Mouse (Mus musculus) liver, embryonic 12.5 days (tissue): ENCODE data around the gene Creb3. TPM values are rescaled to one million over a fixed set of nuclear protein-coding genes. Genes with fewer than 3 reads are reported as not detected.

Source experiments
- ATAC-seq: fragments of 200-750 bp; cut with Nextera tagmentation; 2 replicates; pipeline ENCODE4 v1.8.0; 2017; ENCODE audit warnings: moderate number of reproducible peaks, mild to moderate bottlenecking, moderate library complexity
- H3K27ac ChIP-seq: fragments of 300-500 bp; sonication (generic); 2 replicates; pipeline ENCODE4 v1.5.1; 2016; ENCODE audit warnings: mild to moderate bottlenecking
- H3K27me3 ChIP-seq: fragments of 300-500 bp; sonication (generic); replicated peaks from 2 replicates; pipeline ENCODE4 v1.6.1; 2016; ENCODE audit warnings: mild to moderate bottlenecking, moderate library complexity
- H3K36me3 ChIP-seq: fragments of 300-500 bp; sonication (generic); 2 replicates; pipeline ENCODE4 v1.6.1; 2016; ENCODE audit warnings: mild to moderate bottlenecking, moderate library complexity
- H3K4me1 ChIP-seq: fragments of 300-500 bp; sonication (generic); 2 replicates; pipeline ENCODE4 v1.6.1; 2016
- H3K4me2 ChIP-seq: fragments of 300-500 bp; sonication (generic); 2 replicates; pipeline ENCODE4 v1.6.1; 2016; ENCODE audit warnings: mild to moderate bottlenecking, moderate library complexity
- H3K4me3 ChIP-seq: fragments of 300-500 bp; sonication (generic); 2 replicates; pipeline ENCODE4 v1.5.1; 2016; ENCODE audit warnings: mild to moderate bottlenecking, moderate library complexity
- H3K9ac ChIP-seq: fragments of 300-500 bp; sonication (generic); 2 replicates; pipeline ENCODE4 v1.6.1; 2016; ENCODE audit warnings: mild to moderate bottlenecking, moderate library complexity
- H3K9me3 ChIP-seq: fragments of 300-500 bp; sonication (generic); replicated peaks from 2 replicates; pipeline ENCODE4 v1.6.1; 2016; ENCODE audit warnings: mild to moderate bottlenecking, moderate library complexity
- WGBS: fragments of 180-500 bp; shearing (Covaris S2); methylation state at CpG from one replicate; pipeline ENCODE4 v1.1.7; 2016; ENCODE audit not compliant: insufficient replicate concordance; 5-methylcytosine and 5-hydroxymethylcytosine counted together
- polyA plus RNA-seq: library from polyadenylated mRNA; unstranded; fragments of >200 nt; fragmentation: Nextera tagmentation; extraction: Ambion mirVana; gene quantifications from 2 replicates; pipeline ENCODE4 v1.2.1, GENCODE M21; 2016

The Creb3 gene
- polyA plus RNA-seq, 1 experiment from 2014 or later: 17.9 TPM

DNA sequence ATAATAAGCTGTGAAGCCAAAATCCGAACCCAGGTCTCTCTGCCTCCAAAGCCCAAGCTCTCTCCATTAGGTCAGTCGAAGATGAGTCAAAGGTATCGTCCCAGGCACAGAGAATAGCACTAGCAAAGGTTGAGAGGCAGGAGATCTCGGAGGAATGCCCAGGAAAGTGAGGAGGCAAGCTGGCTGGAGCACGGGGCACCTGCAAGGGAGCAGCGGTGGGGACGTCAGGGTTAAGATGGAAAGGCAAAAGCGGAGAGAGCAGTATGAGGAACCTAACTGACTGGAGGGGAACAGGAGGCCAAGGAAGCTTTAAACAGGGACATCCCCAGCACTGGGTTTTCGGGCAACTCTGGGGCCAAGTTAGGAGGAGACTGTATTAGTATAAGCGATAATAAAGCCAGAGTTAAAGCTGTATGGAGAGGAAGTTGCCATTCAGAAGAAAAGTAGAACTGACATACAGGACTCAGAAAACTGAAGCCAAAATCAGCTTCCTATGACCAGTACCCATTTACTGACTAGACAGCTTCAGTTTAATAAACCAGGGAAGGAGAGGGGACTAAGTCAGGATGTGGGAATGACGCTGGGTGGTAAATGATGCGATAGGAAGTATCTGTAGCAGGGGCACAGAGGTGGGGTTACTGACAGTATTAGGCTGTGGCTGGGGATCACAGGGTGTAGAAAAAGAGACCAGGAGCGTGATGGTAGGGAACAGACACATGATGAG lies 2.5 kb upstream of the Creb3 start:
- Histone ChIP-seq H3K36me3 (peaks cover 43% of the 10 kb centered on the region), H3K9ac (peak overlapping the region; percentile 95), H3K4me2 (peak overlapping the region; percentile 96), H3K27ac (peak overlapping the region; percentile 100), H3K27me3 (no peaks in the 10 kb centered on the region), H3K9me3 (no peaks in the 10 kb centered on the region), H3K4me1 (peaks cover 67% of the 10 kb centered on the region), H3K4me3 (peak overlapping the region; percentile 89)
- ATAC-seq: no peak
- 25% methylated on average over 13 of the region's 13 CpGs for WGBS

DNA sequence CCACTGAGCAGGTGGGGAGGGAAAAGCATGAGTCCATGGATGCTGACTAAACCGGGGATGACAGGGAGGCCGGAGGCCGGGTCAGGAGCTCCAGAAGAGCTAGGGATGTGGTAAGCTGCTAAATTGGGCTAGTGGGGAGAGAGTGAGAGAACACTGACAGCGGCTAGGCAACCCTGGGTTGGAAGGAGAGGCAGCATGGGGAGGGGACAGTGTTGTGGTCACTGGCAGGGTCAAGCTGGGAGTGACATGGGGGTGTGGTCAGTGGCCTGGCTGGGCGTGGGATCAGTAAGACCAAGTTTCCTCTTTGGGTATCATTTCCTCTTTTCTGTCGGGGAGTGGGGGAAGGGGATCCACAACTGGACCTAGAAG lies 1.9 kb upstream of the Creb3 start:
- H3K4me2 ChIP-seq: peak overlapping the region; percentile 96
- H3K9me3 ChIP-seq: no peaks in the 10 kb centered on the region
- H3K4me3 ChIP-seq: peak overlapping the region; percentile 89
- peaks cover 43% of the 10 kb centered on the region for H3K36me3 ChIP-seq
- H3K27me3 ChIP-seq: no peaks in the 10 kb centered on the region
- 5% methylated on average over 6 of the region's 6 CpGs for WGBS
- peak overlapping the region; percentile 95 for H3K9ac ChIP-seq
- H3K27ac ChIP-seq: peak overlapping the region; percentile 100
- no peak for ATAC-seq
- peaks cover 67% of the 10 kb centered on the region for H3K4me1 ChIP-seq

DNA sequence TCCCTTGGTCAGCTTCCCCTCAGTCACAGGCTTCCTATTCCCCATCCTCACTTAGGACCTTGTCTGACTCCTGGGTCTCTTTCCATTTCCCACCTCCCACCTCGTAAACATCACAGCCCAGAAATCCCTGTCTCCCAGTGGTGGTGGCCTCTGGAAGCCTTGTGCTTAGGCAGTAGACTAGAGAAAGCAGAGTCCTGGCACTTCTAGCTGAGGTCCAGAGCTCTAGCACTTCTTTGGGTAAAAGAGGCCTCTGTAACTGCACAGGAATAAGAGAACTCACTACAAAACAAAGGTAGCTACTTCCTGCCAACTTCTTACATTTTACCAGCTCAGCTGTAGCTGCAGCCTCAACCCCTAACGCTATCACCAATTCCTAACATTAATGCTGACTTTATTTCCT lies 1.2 kb upstream of the Creb3 start:
- peaks cover 67% of the 10 kb centered on the region for H3K4me1 ChIP-seq
- 1% methylated on average over 2 of the region's 2 CpGs for WGBS
- H3K27ac ChIP-seq: peak overlapping the region; percentile 100
- ATAC-seq: no peak
- H3K36me3 ChIP-seq: peaks cover 43% of the 10 kb centered on the region
- peak overlapping the region; percentile 95 for H3K9ac ChIP-seq
- peak overlapping the region; percentile 96 for H3K4me2 ChIP-seq
- H3K4me3 ChIP-seq: peak overlapping the region; percentile 89
- no peaks in the 10 kb centered on the region for H3K27me3 ChIP-seq
- H3K9me3 ChIP-seq: no peaks in the 10 kb centered on the region

DNA sequence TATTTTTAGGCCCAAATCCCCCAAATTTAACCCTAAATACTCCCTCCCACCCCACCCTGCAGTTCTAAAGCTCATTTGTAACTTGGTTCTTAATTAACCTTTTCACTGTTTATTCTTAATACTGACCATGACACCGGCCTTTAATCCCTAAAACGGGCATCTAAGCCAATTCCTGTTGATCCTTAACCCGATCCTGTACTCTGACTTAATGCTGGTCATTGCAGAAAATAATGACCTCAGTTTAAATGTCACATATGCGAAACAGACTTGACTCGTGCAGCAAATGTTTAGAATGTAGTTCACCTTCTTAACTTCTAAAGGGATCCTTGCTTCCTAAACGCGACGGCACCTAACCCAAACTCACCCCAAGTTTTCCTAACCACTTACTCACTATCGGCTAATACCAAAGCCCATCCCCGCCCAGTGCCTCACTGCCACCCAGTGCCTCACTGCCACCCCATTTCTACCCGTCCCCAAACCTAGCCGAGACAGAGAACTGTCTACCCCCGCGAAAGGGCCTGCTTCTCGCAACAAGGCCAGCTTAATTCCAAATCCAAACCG lies 616 bp upstream of the Creb3 start:
- Histone ChIP-seq H3K36me3 (peaks cover 43% of the 10 kb centered on the region), H3K27ac (peak overlapping the region; percentile 100), H3K9me3 (no peaks in the 10 kb centered on the region), H3K4me3 (peak overlapping the region; percentile 89), H3K27me3 (no peaks in the 10 kb centered on the region), H3K4me2 (peak overlapping the region; percentile 96), H3K4me1 (peaks cover 64% of the 10 kb centered on the region), H3K9ac (peak overlapping the region; percentile 95)
- 2% methylated on average over 16 of the region's 16 CpGs for whole genome bisulfite sequencing
- peak; percentile 69 for ATAC-seq

DNA sequence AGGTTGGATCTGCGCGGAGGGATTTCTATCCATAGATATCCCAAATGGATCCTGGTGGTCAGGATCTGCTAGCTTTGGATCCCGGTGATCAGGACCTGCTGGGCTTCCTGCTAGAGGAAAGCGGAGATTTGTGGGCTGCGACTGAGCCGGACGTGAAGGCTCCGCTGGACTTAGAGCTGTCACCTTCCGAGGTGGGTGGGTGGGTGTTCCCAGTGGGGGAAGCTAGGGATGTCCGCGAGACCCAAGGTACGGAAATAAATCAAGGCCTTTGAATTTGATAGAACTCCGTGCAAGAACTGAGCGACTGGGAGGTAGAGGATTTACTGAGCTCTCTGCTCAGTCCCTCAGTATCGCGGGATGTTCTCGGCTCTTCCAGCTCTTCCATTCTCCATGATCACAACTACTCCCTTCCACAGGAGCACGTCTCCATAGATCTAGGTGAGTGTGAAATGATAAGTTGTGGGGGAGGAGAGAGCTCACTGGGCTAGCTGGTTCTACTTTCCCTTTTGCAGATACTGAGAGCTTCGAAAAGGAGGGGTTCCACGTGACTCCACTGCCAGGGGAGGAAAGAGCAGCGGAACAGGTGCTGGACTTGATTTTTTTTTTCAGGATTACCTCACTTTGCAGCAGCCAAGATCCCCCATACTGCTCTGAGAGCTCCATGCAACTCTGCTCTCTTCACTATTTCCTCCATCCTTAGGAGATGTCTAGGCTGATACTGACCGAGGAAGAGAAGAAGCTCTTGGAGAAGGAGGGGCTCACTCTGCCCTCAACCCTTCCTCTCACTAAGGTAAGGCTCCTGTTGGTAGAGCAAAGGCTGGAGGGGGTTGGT lies 853 bp downstream of the Creb3 start:
- peaks cover 50% of the 10 kb centered on the region for H3K4me1 ChIP-seq
- no peak; the same call in 1 of the 2 replicates for ATAC-seq

DNA sequence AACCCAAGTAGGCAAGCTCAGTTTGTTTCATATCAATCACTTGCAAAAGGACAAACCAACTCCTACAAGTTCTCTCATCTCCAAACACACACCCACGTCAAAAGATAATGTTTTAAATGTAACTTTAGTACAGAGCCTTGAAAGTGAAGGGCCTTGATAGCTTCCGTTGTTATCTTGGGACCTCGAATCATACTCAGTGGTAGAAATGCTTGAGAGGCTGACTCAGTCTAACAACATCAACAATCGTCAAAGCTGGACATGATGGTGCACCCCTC lies 1.4 kb downstream of the Creb3 start:
- peak overlapping the region; percentile 96 for H3K4me2 ChIP-seq
- peak overlapping the region; percentile 100; the same call in 1 of the 2 replicates for H3K27ac ChIP-seq
- ATAC-seq: no peak
- no peaks in the 10 kb centered on the region for H3K27me3 ChIP-seq
- WGBS: 32% methylated on average over 4 of the region's 4 CpGs
- peak overlapping the region; percentile 89 for H3K4me3 ChIP-seq
- peak overlapping the region; percentile 95; the same call in 1 of the 2 replicates for H3K9ac ChIP-seq
- H3K4me1 ChIP-seq: peaks cover 44% of the 10 kb centered on the region
- no peaks in the 10 kb centered on the region for H3K9me3 ChIP-seq
- peaks cover 51% of the 10 kb centered on the region for H3K36me3 ChIP-seq

More for the DNA sequence above, 853 bp downstream of the Creb3 start:
- no peaks in the 10 kb centered on the region for H3K27me3 ChIP-seq
- 3% methylated on average over 22 of the region's 22 CpGs for WGBS
- peak overlapping the region; percentile 95 for H3K9ac ChIP-seq
- peak overlapping the region; percentile 96 for H3K4me2 ChIP-seq
- H3K27ac ChIP-seq: peak overlapping the region; percentile 100
- peaks cover 46% of the 10 kb centered on the region for H3K36me3 ChIP-seq
- H3K4me3 ChIP-seq: peak overlapping the region; percentile 89
- H3K9me3 ChIP-seq: no peaks in the 10 kb centered on the region

DNA sequence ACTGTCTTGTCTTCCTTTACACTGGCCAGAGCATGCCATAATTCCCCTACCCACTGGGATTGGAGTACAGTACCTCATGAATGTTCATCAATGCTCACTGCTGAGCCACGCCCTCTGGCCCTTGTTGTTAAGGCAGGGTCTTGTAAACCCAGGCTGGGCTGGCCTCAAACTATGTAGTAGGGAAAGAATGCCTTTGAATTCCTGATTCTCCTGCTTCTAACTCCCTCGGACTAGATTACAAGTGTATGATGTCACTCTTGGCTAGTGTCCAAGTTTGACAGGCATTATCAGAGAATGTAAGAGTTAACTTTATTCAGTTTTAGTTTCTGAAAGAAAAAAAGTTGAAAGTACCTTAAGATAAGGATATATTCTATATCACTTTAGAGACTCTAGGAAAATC lies 2.1 kb downstream of the Creb3 start:
- Histone ChIP-seq H3K4me1 (peaks cover 37% of the 10 kb centered on the region), H3K36me3 (peaks cover 58% of the 10 kb centered on the region), H3K9ac (no peak overlapping the region), H3K4me2 (peak overlapping the region; percentile 96; the same call in 1 of the 2 replicates), H3K4me3 (no peak overlapping the region), H3K27ac (0 out of 2 replicates have a peak overlapping the region, but pooled peaks have one; percentile 100), H3K9me3 (no peaks in the 10 kb centered on the region), H3K27me3 (no peaks in the 10 kb centered on the region)
- 49% methylated on average over 2 of the region's 2 CpGs for WGBS
- no peak for ATAC-seq

DNA sequence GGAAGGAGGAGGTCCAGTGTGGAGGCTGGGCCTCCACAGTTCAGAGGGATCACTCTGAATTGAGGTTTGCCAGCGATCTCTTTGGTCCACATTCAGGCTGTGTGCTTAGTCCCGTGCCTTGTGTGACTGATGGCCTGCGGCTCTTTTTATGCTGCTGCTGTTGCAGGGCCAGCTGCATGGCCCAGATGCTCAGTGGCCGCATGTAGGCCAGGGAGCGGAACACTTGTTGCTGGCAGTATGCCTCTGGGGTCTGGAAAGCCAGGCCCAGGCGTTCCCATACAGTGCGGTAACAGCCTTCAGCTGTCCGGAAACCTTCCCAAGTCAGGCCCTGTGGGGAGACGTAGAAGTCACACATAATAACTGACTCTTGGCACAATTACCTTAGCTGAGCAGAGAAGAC lies 5.0 kb downstream of the Creb3 start:
- no peak for ATAC-seq
- Histone ChIP-seq H3K36me3 (peaks cover 81% of the 10 kb centered on the region), H3K9ac (no peak overlapping the region), H3K4me2 (no peak overlapping the region), H3K4me3 (no peak overlapping the region), H3K9me3 (no peaks in the 10 kb centered on the region), H3K27ac (no peak overlapping the region), H3K27me3 (no peaks in the 10 kb centered on the region), H3K4me1 (peaks cover 16% of the 10 kb centered on the region)
- WGBS: 90% methylated on average over 9 of the region's 9 CpGs

DNA sequence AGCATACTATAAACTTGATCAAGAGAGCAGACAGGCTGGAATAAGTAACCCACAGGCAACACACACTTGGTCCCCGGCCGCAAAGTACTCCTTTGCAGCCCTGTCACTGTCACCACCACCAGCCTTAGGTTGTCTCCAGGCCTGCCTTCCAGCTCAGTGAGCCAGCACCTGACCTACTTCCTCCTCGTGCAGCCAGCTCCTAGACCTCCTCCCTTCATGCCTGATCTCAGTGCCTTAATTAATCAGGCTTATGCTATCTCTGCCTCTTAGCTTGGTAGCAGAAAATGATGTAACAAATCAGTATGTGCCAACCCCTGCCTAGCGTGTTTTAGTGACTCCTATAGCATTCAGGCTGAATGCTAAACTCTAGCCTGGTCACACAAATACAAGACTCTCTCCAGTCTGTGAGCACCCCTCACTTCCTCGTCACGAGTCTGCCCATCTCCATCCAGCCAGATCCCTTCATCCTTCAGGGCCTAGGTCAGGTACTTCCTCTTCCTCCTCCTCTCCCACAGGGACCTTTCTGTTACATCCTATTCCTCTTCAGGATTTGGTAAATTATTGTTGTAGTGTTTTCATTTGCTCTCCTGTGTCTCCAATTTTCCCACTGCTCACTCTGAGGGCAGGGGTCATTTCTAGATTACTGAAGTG lies 9.4 kb downstream of the Creb3 start:
- WGBS: 68% methylated on average over 6 of the region's 6 CpGs
- ATAC-seq: no peak
- H3K4me2 ChIP-seq: no peak overlapping the region
- H3K4me1 ChIP-seq: peaks cover 19% of the 10 kb centered on the region
- peaks cover 82% of the 10 kb centered on the region for H3K36me3 ChIP-seq
- no peak overlapping the region for H3K4me3 ChIP-seq
- no peak overlapping the region for H3K9ac ChIP-seq
- 0 out of 2 replicates have a peak overlapping the region, but pooled peaks have one; percentile 4 for H3K27ac ChIP-seq
- H3K27me3 ChIP-seq: no peaks in the 10 kb centered on the region
- no peaks in the 10 kb centered on the region for H3K9me3 ChIP-seq

DNA sequence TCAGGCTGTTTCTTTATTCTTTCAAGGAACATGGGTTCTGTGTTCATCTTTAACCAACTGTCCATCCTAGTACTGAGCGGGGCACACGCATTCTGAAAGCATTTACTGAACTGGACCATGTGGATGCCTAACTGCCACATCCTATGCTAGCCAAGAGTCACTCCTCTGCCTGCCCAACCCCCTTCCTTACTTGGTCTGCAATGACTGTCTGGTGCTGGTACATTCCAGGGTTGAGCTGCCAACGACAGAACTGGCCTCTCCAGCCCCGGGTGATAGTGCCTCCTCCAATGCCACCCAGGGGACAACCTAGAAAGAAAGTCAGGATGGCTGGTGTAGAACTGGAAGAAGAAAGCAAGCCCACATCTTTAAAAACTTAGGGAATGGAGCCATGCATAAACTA lies 11.4 kb downstream of the Creb3 start:
- Histone ChIP-seq H3K9ac (no peak overlapping the region), H3K4me1 (peaks cover 35% of the 10 kb centered on the region), H3K4me2 (no peak overlapping the region), H3K36me3 (peaks cover 62% of the 10 kb centered on the region), H3K4me3 (no peak overlapping the region), H3K27me3 (no peaks in the 10 kb centered on the region), H3K27ac (no peak overlapping the region), H3K9me3 (no peaks in the 10 kb centered on the region)
- WGBS: 81% methylated on average over 4 of the region's 4 CpGs
- ATAC-seq: no peak

DNA sequence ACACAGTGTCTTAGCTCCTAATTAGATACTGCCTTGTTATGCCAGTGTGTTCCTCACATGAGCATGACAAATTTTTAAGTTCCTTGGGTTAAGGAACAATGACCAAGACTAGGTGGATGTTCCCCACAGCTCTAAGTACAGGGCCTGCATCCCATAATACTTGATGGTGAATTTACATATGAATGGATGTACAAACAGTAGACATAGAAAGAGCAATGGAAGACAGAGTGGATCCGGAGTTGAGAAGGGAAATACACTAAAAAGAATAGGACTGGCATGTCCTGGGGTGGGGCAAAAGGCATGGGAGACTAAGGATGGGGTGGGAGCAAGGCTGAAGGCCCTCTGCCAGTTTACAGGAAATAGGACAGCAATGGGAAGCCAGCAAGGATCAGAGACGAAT lies 13.2 kb downstream of the Creb3 start:
- Histone ChIP-seq H3K27me3 (no peaks in the 10 kb centered on the region), H3K4me3 (peak overlapping the region; percentile 76; the same call in 1 of the 2 replicates), H3K36me3 (peaks cover 47% of the 10 kb centered on the region), H3K4me1 (peaks cover 47% of the 10 kb centered on the region), H3K4me2 (peak overlapping the region; percentile 90), H3K27ac (no peak overlapping the region), H3K9me3 (no peaks in the 10 kb centered on the region), H3K9ac (no peak overlapping the region)
- no peak for ATAC-seq
- WGBS: 64% methylated on average over 2 of the region's 2 CpGs
